Mouse (Mus musculus): ENCODE data around the gene Bex1. TPM values are rescaled to one million over a fixed set of nuclear protein-coding genes. Genes with fewer than 3 reads are reported as not detected.

Bex1 gene
- polyA plus RNA-seq, 1 experiment: 1.9 TPM

- Histone ChIP-seq H3K4me3 (ENCODE audit: control insufficient read depth, low read depth, low read length) (peak overlapping the region; percentile 7; the same call in 1 of the 2 replicates), H3K36me3 (ENCODE audit: control insufficient read depth, insufficient read depth, low read length) (no peaks in the 10 kb centered on the region), H3K27ac (ENCODE audit: control insufficient read depth, insufficient read depth, low read depth, low read length) (no peak overlapping the region), H3K27me3 (ENCODE audit: control insufficient read depth, insufficient read depth, low read length) (no peaks in the 10 kb centered on the region), H3K4me1 (ENCODE audit: control insufficient read depth, insufficient read depth, low read length) (no peaks in the 10 kb centered on the region; the same call in 1 of the 2 replicates)
- TF ChIP-seq CTCF (IDR thresholded peaks at IDR 0.05; ENCODE audit: control insufficient read depth, insufficient read depth, insufficient replicate concordance, low read depth, low read length) (no peak), POLR2A (IDR thresholded peaks at IDR 0.05; ENCODE audit: control insufficient read depth, low read depth, low read length) (no peak)
Observed at GRCm38 (mm10) chrX:136203257-136203656, 12.1 kb downstream of the Bex1 start.

GRCm38 (mm10) chrX:136196873-136197272 is 18.4 kb downstream of the Bex1 start:
- H3K27ac ChIP-seq (ENCODE audit: control insufficient read depth, insufficient read depth, low read depth, low read length): no peak overlapping the region

GRCm38 (mm10) chrX:136195193-136195944 is 19.9 kb downstream of the Bex1 start:
- H3K4me1 ChIP-seq (ENCODE audit: control insufficient read depth, insufficient read depth, low read length): no peaks in the 10 kb centered on the region
- no peaks in the 10 kb centered on the region for H3K36me3 ChIP-seq (ENCODE audit: control insufficient read depth, insufficient read depth, low read length)
- H3K4me3 ChIP-seq (ENCODE audit: control insufficient read depth, low read depth, low read length): no peak overlapping the region
- no peaks in the 10 kb centered on the region for H3K27me3 ChIP-seq (ENCODE audit: control insufficient read depth, insufficient read depth, low read length)
- TF ChIP-seq CTCF (IDR thresholded peaks at IDR 0.05; ENCODE audit: control insufficient read depth, insufficient read depth, insufficient replicate concordance, low read depth, low read length) (no peak), POLR2A (IDR thresholded peaks at IDR 0.05; ENCODE audit: control insufficient read depth, low read depth, low read length) (no peak)
- 0 out of 2 replicates have a peak overlapping the region, but pooled peaks have one; percentile 58 for H3K27ac ChIP-seq (ENCODE audit: control insufficient read depth, insufficient read depth, low read depth, low read length)

More at GRCm38 (mm10) chrX:136196873-136197272, 18.4 kb downstream of the Bex1 start:
- H3K4me3 ChIP-seq (ENCODE audit: control insufficient read depth, low read depth, low read length): no peak overlapping the region
- no peaks in the 10 kb centered on the region for H3K27me3 ChIP-seq (ENCODE audit: control insufficient read depth, insufficient read depth, low read length)
- H3K36me3 ChIP-seq (ENCODE audit: control insufficient read depth, insufficient read depth, low read length): no peaks in the 10 kb centered on the region
- no peaks in the 10 kb centered on the region for H3K4me1 ChIP-seq (ENCODE audit: control insufficient read depth, insufficient read depth, low read length)
- no peak for TF ChIP-seq CTCF (IDR thresholded peaks at IDR 0.05; ENCODE audit: control insufficient read depth, insufficient read depth, insufficient replicate concordance, low read depth, low read length)
- no peak for TF ChIP-seq POLR2A (IDR thresholded peaks at IDR 0.05; ENCODE audit: control insufficient read depth, low read depth, low read length)

- no peak for TF ChIP-seq POLR2A (IDR thresholded peaks at IDR 0.05; ENCODE audit: control insufficient read depth, low read depth, low read length)
- TF ChIP-seq CTCF (IDR thresholded peaks at IDR 0.05; ENCODE audit: control insufficient read depth, insufficient read depth, insufficient replicate concordance, low read depth, low read length): no peak
- H3K4me3 ChIP-seq (ENCODE audit: control insufficient read depth, low read depth, low read length): no peak overlapping the region
- no peaks in the 10 kb centered on the region for H3K27me3 ChIP-seq (ENCODE audit: control insufficient read depth, insufficient read depth, low read length)
- no peaks in the 10 kb centered on the region; the same call in 1 of the 2 replicates for H3K4me1 ChIP-seq (ENCODE audit: control insufficient read depth, insufficient read depth, low read length)
- no peak overlapping the region for H3K27ac ChIP-seq (ENCODE audit: control insufficient read depth, insufficient read depth, low read depth, low read length)
- H3K36me3 ChIP-seq (ENCODE audit: control insufficient read depth, insufficient read depth, low read length): no peaks in the 10 kb centered on the region
Observed at GRCm38 (mm10) chrX:136183107-136183506, 32.2 kb downstream of the Bex1 start.

- Histone ChIP-seq H3K27ac (ENCODE audit: control insufficient read depth, insufficient read depth, low read depth, low read length) (no peak overlapping the region), H3K36me3 (ENCODE audit: control insufficient read depth, insufficient read depth, low read length) (no peaks in the 10 kb centered on the region), H3K27me3 (ENCODE audit: control insufficient read depth, insufficient read depth, low read length) (no peaks in the 10 kb centered on the region), H3K4me1 (ENCODE audit: control insufficient read depth, insufficient read depth, low read length) (no peaks in the 10 kb centered on the region; the same call in 1 of the 2 replicates), H3K4me3 (ENCODE audit: control insufficient read depth, low read depth, low read length) (no peak overlapping the region)
- TF ChIP-seq CTCF (IDR thresholded peaks at IDR 0.05; ENCODE audit: control insufficient read depth, insufficient read depth, insufficient replicate concordance, low read depth, low read length): no peak
- TF ChIP-seq POLR2A (IDR thresholded peaks at IDR 0.05; ENCODE audit: control insufficient read depth, low read depth, low read length): no peak
Observed at GRCm38 (mm10) chrX:136180897-136181553, 34.3 kb downstream of the Bex1 start.

- Histone ChIP-seq H3K27ac (ENCODE audit: control insufficient read depth, insufficient read depth, low read depth, low read length) (no peak overlapping the region), H3K36me3 (ENCODE audit: control insufficient read depth, insufficient read depth, low read length) (no peaks in the 10 kb centered on the region), H3K27me3 (ENCODE audit: control insufficient read depth, insufficient read depth, low read length) (no peaks in the 10 kb centered on the region), H3K4me1 (ENCODE audit: control insufficient read depth, insufficient read depth, low read length) (no peaks in the 10 kb centered on the region; the same call in none of the 2 replicates), H3K4me3 (ENCODE audit: control insufficient read depth, low read depth, low read length) (no peak overlapping the region)
- TF ChIP-seq POLR2A (IDR thresholded peaks at IDR 0.05; ENCODE audit: control insufficient read depth, low read depth, low read length): no peak
- no peak for TF ChIP-seq CTCF (IDR thresholded peaks at IDR 0.05; ENCODE audit: control insufficient read depth, insufficient read depth, insufficient replicate concordance, low read depth, low read length)
Observed at GRCm38 (mm10) chrX:136172786-136173185, 42.5 kb downstream of the Bex1 start.

- H3K27me3 ChIP-seq (ENCODE audit: control insufficient read depth, insufficient read depth, low read length): no peaks in the 10 kb centered on the region
- peak; percentile 50; the same call in 1 of the 2 replicates for TF ChIP-seq POLR2A (IDR thresholded peaks at IDR 0.05; ENCODE audit: control insufficient read depth, low read depth, low read length)
- no peak for TF ChIP-seq CTCF (IDR thresholded peaks at IDR 0.05; ENCODE audit: control insufficient read depth, insufficient read depth, insufficient replicate concordance, low read depth, low read length)
- no peaks in the 10 kb centered on the region for H3K36me3 ChIP-seq (ENCODE audit: control insufficient read depth, insufficient read depth, low read length)
Observed at GRCm38 (mm10) chrX:136172118-136172551, 43.2 kb downstream of the Bex1 start, which contains the start of gene Tceal8. Tceal8 (minus strand) TSS chrX:136172342.

More at GRCm38 (mm10) chrX:136172118-136172551, 43.2 kb downstream of the Bex1 start, which contains the start of gene Tceal8:
- Histone ChIP-seq H3K27ac (ENCODE audit: control insufficient read depth, insufficient read depth, low read depth, low read length) (peak within 1 kb of the TSS; percentile 75), H3K4me3 (ENCODE audit: control insufficient read depth, low read depth, low read length) (peak within 1 kb of the TSS; percentile 82), H3K4me1 (ENCODE audit: control insufficient read depth, insufficient read depth, low read length) (no peaks in the 10 kb centered on the region; the same call in none of the 2 replicates)
